Mouse (Mus musculus) forebrain, embryonic 10.5 days (tissue): ENCODE data around the gene Olfr288. TPM values are rescaled to one million over a fixed set of nuclear protein-coding genes. Genes with fewer than 3 reads are reported as not detected.

Source experiments
- DNase-seq: peaks from one replicate; pipeline ENCODE4 v3.0.0-alpha.2; 2017; ENCODE audit warnings: low spot score; ENCODE audit errors: extremely low spot score
- H3K27ac ChIP-seq: fragments of 300-500 bp; sonication (generic); 2 replicates; pipeline ENCODE4 v1.5.1; 2016; ENCODE audit warnings: mild to moderate bottlenecking
- H3K27me3 ChIP-seq: fragments of 300-500 bp; sonication (generic); 2 replicates; pipeline ENCODE4 v1.6.1; 2016; ENCODE audit warnings: mild to moderate bottlenecking; ENCODE audit not compliant: poor library complexity, severe bottlenecking
- H3K36me3 ChIP-seq: fragments of 300-500 bp; sonication (generic); replicated peaks from 2 replicates; pipeline ENCODE4 v1.6.1; 2016; ENCODE audit warnings: mild to moderate bottlenecking, moderate library complexity
- H3K4me1 ChIP-seq: fragments of 300-500 bp; sonication (generic); 2 replicates; pipeline ENCODE4 v1.6.1; 2016
- H3K4me3 ChIP-seq: fragments of 300-500 bp; sonication (generic); 2 replicates; pipeline ENCODE4 v1.5.1; 2016; ENCODE audit warnings: mild to moderate bottlenecking, moderate library complexity
- H3K9me3 ChIP-seq: fragments of 300-500 bp; sonication (generic); 2 replicates; pipeline ENCODE4 v1.6.1; 2016; ENCODE audit warnings: mild to moderate bottlenecking, moderate library complexity
- WGBS: fragments of 180-500 bp; shearing (Covaris S2); methylation state at CpG from one replicate; pipeline ENCODE4 v1.1.7; 2016; 5-methylcytosine and 5-hydroxymethylcytosine counted together
- polyA plus RNA-seq: library from polyadenylated mRNA; unstranded; fragments of >200 nt; fragmentation: Nextera tagmentation; extraction: Ambion mirVana; gene quantifications from 2 replicates; pipeline ENCODE4 v1.2.1, GENCODE M21; 2016

Olfr288 gene
- polyA plus RNA-seq, 1 experiment from 2014 or later, result not detected

DNA sequence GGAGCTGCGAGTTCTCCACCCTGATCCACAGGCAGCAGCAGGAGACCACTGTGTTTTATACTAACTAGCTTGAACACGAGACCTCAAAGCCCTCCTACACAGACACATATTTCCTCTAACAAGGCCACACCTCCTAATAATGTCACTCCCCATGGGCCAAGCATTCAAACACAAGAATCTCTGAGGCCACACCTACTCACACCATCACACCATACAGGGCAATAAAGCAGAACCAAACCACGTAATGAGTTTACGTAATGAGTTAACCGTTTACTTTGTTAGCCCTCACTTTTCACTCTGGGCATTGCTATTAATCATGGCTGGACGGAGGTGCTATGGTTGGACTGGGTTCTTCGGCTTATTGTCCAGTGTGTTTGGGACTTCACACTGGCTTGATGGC is 55.6 kb downstream of the Olfr288 start:
- 88% methylated on average over 7 of the region's 7 CpGs for WGBS
- Histone ChIP-seq H3K36me3 (peaks cover 73% of the 10 kb centered on the region), H3K4me3 (no peak overlapping the region), H3K4me1 (peaks cover 12% of the 10 kb centered on the region), H3K27ac (no peak overlapping the region), H3K9me3 (no peaks in the 10 kb centered on the region), H3K27me3 (no peaks in the 10 kb centered on the region)
- DNase-seq, result no peak

DNA sequence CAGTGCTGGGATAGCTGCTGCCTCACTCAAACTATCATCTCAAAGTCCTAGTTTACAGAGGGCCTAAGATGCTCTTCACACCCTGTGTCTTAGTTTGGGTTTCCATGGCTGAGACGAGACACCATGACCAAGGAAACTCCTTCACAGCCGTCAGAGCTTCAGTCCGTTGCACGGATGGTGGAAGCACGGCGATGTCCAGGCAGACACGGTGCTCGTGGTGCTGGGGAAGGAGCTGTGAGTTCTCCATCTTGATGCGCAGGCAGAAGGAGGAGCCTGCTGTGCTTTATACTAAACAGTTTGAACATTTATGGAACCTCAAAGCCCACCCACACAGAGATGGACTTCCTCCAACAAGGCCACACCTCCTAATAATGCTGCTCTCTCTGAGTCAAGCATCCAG is 58.5 kb downstream of the Olfr288 start:
- no peak for DNase-seq
- 94% methylated on average over 9 of the region's 9 CpGs for WGBS
- H3K4me1 ChIP-seq, result 0 out of 2 replicates have a peak, but pooled peaks cover 5% of the 10 kb centered on the region
- H3K27me3 ChIP-seq, result no peaks in the 10 kb centered on the region
- peaks cover 95% of the 10 kb centered on the region for H3K36me3 ChIP-seq
- H3K9me3 ChIP-seq, result no peaks in the 10 kb centered on the region
- no peak overlapping the region for H3K4me3 ChIP-seq
- no peak overlapping the region for H3K27ac ChIP-seq

Other genes starting within 250 kb of the Olfr288 start
- gene Tmem106c, start 231.3 kb downstream of the Olfr288 start, polyA plus RNA-seq, result 39.2 and 43.2 TPM in 2 replicates
- 183 and 190 TPM in 2 replicates for gene Col2a1, start 190.8 kb downstream of the Olfr288 start, polyA plus RNA-seq
- 37.8 and 38.2 TPM in 2 replicates for gene Pfkm, start 103.0 kb downstream of the Olfr288 start, polyA plus RNA-seq
- gene Senp1, start 101.8 kb downstream of the Olfr288 start, polyA plus RNA-seq, result 48.9 and 49.4 TPM in 2 replicates
- gene Asb8, start 29.9 kb downstream of the Olfr288 start, polyA plus RNA-seq, result 40.7 and 40.8 TPM in 2 replicates
- gene Ccdc184, start 28.4 kb downstream of the Olfr288 start, polyA plus RNA-seq, result 4.4 and 4.6 TPM in 2 replicates
- gene Gm44579, start 25.4 kb upstream of the Olfr288 start, polyA plus RNA-seq, result not detected in 2 replicates
- gene Olfr287, start 25.5 kb upstream of the Olfr288 start, polyA plus RNA-seq, result not detected in 2 replicates
- not detected in 2 replicates for gene Olfr286, start 38.9 kb upstream of the Olfr288 start, polyA plus RNA-seq
- not detected in 2 replicates for gene H1fnt, start 61.8 kb upstream of the Olfr288 start, polyA plus RNA-seq
- gene Zfp641, start 100.6 kb upstream of the Olfr288 start, polyA plus RNA-seq, result 0.47 and 0.58 TPM in 2 replicates
- gene Olfr285, start 121.8 kb upstream of the Olfr288 start, polyA plus RNA-seq, result not detected in 2 replicates
- not detected in 2 replicates for gene Olfr284, start 145.4 kb upstream of the Olfr288 start, polyA plus RNA-seq
- gene Olfr283, start 185.4 kb upstream of the Olfr288 start, polyA plus RNA-seq, result not detected in 2 replicates
- gene Olfr282, start 235.7 kb upstream of the Olfr288 start, polyA plus RNA-seq, result not detected in 2 replicates